Comparison of ENCODE assay signal across 8 mouse cellular contexts in the genomic region with DNA sequence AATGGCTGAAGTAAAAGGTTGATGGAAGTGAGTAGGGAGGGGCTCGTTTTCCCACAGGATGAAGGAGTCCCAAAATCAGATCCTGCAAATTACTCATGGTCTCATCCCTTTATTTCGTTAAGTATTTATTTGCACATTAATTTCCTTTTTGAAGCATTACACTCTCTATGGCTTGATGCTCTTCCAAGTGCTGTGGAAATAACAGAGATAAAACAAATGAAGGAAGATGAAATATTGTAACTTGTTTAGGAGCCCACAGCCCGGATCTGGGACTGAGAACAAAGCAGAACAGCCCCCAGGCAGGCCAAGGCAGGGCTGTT.
A peak's percentile ranks its signal among the peaks of the same experiment; 100 is the strongest.
DNase-seq lines count a peak whose midpoint lies in the region; ATAC-seq and TF ChIP-seq lines count a peak whose summit lies in the region.
"Not testable (repeated sequence)": the region's sequence is repeated elsewhere in the genome, so short reads cannot be mapped to it uniquely, and the experiment has no call there.

No protein-coding gene starts in this region.

- 43% methylated on average over 3 of the region's 3 CpGs for WGBS in forebrain, embryonic 12.5 days
- WGBS in hindbrain, embryonic 10.5 days, result 40% methylated on average over 3 of the region's 3 CpGs
- 27% methylated on average over 3 of the region's 3 CpGs for WGBS in kidney, postnatal 0 days
- 21% methylated on average over 3 of the region's 3 CpGs for WGBS in liver, embryonic 16.5 days (ENCODE audit: insufficient replicate concordance)
- whole genome bisulfite sequencing in stomach, embryonic 15.5 days, result 27% methylated on average over 3 of the region's 3 CpGs

- peak; percentile 44 for DNase-seq in ES-CJ7 (ENCODE audit: low read depth, low spot score)
- peak; percentile 2 for DNase-seq in hindbrain, embryonic 10.5 days (ENCODE audit: low spot score)
- peak; percentile 9 for DNase-seq in kidney, postnatal 0 days (ENCODE audit: low spot score)

- H3K79me2 ChIP-seq in myocyte (ENCODE audit: control insufficient read depth, insufficient read depth), result not testable (repeated sequence)

- not testable (repeated sequence) for H3K4me2 ChIP-seq in forebrain, embryonic 12.5 days; liver, embryonic 16.5 days (ENCODE audit: low read depth, low read length)
- H3K4me2 ChIP-seq in kidney, postnatal 0 days (ENCODE audit: low read length), result peak overlapping the region; percentile 32; the same call in 1 of the 2 replicates
- peak overlapping the region; percentile 55 for H3K4me2 ChIP-seq in myocyte (ENCODE audit: low read depth)
- H3K4me2 ChIP-seq in stomach, embryonic 15.5 days, result peak overlapping the region; percentile 33; the same call in 1 of the 2 replicates

- not testable (repeated sequence) for H3K36me3 ChIP-seq in forebrain, embryonic 12.5 days (replicated peaks); hindbrain, embryonic 10.5 days; kidney, postnatal 0 days (ENCODE audit: insufficient read depth, low read length); liver, embryonic 16.5 days (ENCODE audit: control insufficient read depth, insufficient read depth); myocyte (ENCODE audit: control insufficient read depth, insufficient read depth); stomach, embryonic 15.5 days

- peak overlapping the region; percentile 20; the same call in 1 of the 2 replicates for H3K4me3 ChIP-seq in cortical plate, adult 2 months (ENCODE audit: insufficient read depth, low read length)
- peak overlapping the region; percentile 47 for H3K4me3 ChIP-seq in forebrain, embryonic 12.5 days (replicated peaks)
- H3K4me3 ChIP-seq in hindbrain, embryonic 10.5 days, result peak overlapping the region; percentile 55
- H3K4me3 ChIP-seq in kidney, postnatal 0 days (replicated peaks; ENCODE audit: low read depth, low read length), result peak overlapping the region; percentile 45
- H3K4me3 ChIP-seq in liver, embryonic 16.5 days (ENCODE audit: low read depth, low read length), result peak overlapping the region; percentile 64
- not testable (repeated sequence) for H3K4me3 ChIP-seq in myocyte
- peak overlapping the region; percentile 48 for H3K4me3 ChIP-seq in stomach, embryonic 15.5 days (replicated peaks)

- not testable (repeated sequence) for TF ChIP-seq POLR2A in cortical plate, adult 2 months (IDR thresholded peaks at IDR 0.05; ENCODE audit: extremely low read depth, insufficient read depth, low read length); myocyte (IDR thresholded peaks at IDR 0.05; ENCODE audit: insufficient read length, low read depth)

- H3K27me3 ChIP-seq in forebrain, embryonic 12.5 days; hindbrain, embryonic 10.5 days (ENCODE audit: insufficient read depth, poor library complexity, severe bottlenecking); kidney, postnatal 0 days (ENCODE audit: insufficient read depth, low read length); liver, embryonic 16.5 days (ENCODE audit: control insufficient read depth, insufficient read depth, low read depth, low read length); myocyte (ENCODE audit: control insufficient read depth, insufficient read depth, insufficient read length); stomach, embryonic 15.5 days (replicated peaks): not testable (repeated sequence)

- not testable (repeated sequence) for H3K9ac ChIP-seq in forebrain, embryonic 12.5 days; kidney, postnatal 0 days (ENCODE audit: low read depth, low read length); liver, embryonic 16.5 days (ENCODE audit: low read depth, low read length); stomach, embryonic 15.5 days

- H3K9me3 ChIP-seq in forebrain, embryonic 12.5 days; hindbrain, embryonic 10.5 days; kidney, postnatal 0 days (replicated peaks; ENCODE audit: low read length); liver, embryonic 16.5 days (replicated peaks; ENCODE audit: control insufficient read depth, low read length); stomach, embryonic 15.5 days: not testable (repeated sequence)

- not testable (repeated sequence) for H3K4me1 ChIP-seq in cortical plate, adult 2 months (ENCODE audit: control insufficient read depth, insufficient read depth, low read length); forebrain, embryonic 12.5 days; hindbrain, embryonic 10.5 days (replicated peaks); kidney, postnatal 0 days (replicated peaks; ENCODE audit: insufficient read depth, low read length); liver, embryonic 16.5 days (ENCODE audit: control insufficient read depth, low read depth, low read length); stomach, embryonic 15.5 days

- not testable (repeated sequence) for TF ChIP-seq CTCF in cortical plate, adult 2 months (IDR thresholded peaks at IDR 0.05; ENCODE audit: extremely low read depth, insufficient read depth, low read length); kidney, postnatal 0 days (IDR thresholded peaks at IDR 0.05; ENCODE audit: low read depth)

- not testable (repeated sequence) for ATAC-seq in forebrain, embryonic 12.5 days (ENCODE audit: low FRiP score); kidney, postnatal 0 days (replicated peaks; ENCODE audit: low FRiP score, low read depth); liver, embryonic 16.5 days (ENCODE audit: low read depth); stomach, embryonic 15.5 days (ENCODE audit: insufficient read depth, low FRiP score, low read depth)

- H3ac ChIP-seq in myocyte (ENCODE audit: control insufficient read depth, insufficient read length), result not testable (repeated sequence)

- H3K27ac ChIP-seq in cortical plate, adult 2 months (ENCODE audit: insufficient read depth, low read length); forebrain, embryonic 12.5 days; hindbrain, embryonic 10.5 days; kidney, postnatal 0 days; liver, embryonic 16.5 days (ENCODE audit: low read length); stomach, embryonic 15.5 days: not testable (repeated sequence)
